Comparison of ENCODE assay signal across 15 mouse cellular contexts in the genomic region with DNA sequence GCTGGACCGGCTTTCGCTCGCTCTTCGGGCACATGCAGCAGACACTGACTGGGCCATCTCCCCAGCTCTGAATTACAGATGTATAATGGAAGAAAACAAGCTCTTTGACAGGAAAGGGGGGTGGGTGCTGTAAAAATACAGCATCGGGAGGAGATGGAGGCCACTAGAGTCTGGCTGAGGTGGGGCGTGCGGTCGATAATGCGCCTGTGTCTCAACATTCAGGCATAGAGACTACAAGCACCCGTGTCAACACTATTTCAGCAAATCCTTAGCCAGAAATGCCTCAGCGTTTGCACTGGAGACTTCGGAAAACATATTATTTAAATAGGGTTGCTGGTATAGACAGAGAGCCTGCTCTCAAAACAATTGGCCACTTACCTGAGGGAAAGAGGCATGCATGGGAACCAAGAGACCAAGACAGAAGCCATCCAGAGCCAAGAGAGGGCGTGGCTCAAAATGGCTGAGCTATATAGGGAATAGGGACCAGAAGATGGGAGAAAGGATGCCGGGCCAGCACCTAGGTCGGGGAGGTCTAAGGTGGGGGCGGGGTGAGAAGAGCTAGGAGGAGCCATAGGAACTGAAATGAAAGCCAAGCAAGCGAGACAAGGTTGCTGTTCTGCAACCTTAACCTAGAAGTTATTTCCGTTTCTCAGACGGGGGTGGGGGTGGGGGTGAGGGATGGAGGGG.
DNase-seq lines count a peak whose midpoint lies in the region; ATAC-seq and TF ChIP-seq lines count a peak whose summit lies in the region.
"Had no signal": no experiment of that assay in that cellular context is flagged by ENCODE, and none has a peak within 500 bp of the region (broad histone marks: within the 10 kb centered on the region; RNA-seq: fewer than 3 reads in every experiment).

No protein-coding gene starts in this region.

- TF ChIP-seq RAD21 in CH12.LX (IDR thresholded peaks at IDR 0.05; ENCODE audit: low read depth, low read length) = no peak

- no peaks in the 10 kb centered on the region for H3K36me3 ChIP-seq in midbrain, embryonic 15.5 days (replicated peaks)
- no peaks in the 10 kb centered on the region for H3K36me3 ChIP-seq in midbrain, embryonic 10.5 days
- no peaks in the 10 kb centered on the region for H3K36me3 ChIP-seq in CH12.LX (replicated peaks in 1 of 2; ENCODE audit: control insufficient read depth in 1 of 2, insufficient read depth in 1 of 2, low read length in 1 of 2)
- H3K36me3 ChIP-seq in forebrain, embryonic 10.5 days (replicated peaks) = no peaks in the 10 kb centered on the region
- H3K36me3 ChIP-seq in splenic B cell, adult 2 months (ENCODE audit: control insufficient read depth, insufficient read depth, low read length, poor library complexity, severe bottlenecking) = no peaks in the 10 kb centered on the region
- H3K36me3 ChIP-seq in heart, embryonic 11.5 days (ENCODE audit: control insufficient read depth, insufficient read depth, low read length) = no peaks in the 10 kb centered on the region
- H3K36me3 ChIP-seq: kidney, embryonic 15.5 days; limb, embryonic 10.5 days; neural tube, embryonic 12.5 days had no signal

- no peak overlapping the region for H3K4me2 ChIP-seq in midbrain, embryonic 15.5 days
- H3K4me2 ChIP-seq in CH12.LX (ENCODE audit: insufficient read depth, low read depth, poor library complexity, severe bottlenecking) = peak overlapping the region; percentile 94
- no peak overlapping the region for H3K4me2 ChIP-seq in heart, embryonic 11.5 days
- H3K4me2 ChIP-seq: kidney, embryonic 15.5 days; neural tube, embryonic 12.5 days had no signal

- 81% methylated on average over 19 of the region's 19 CpGs for WGBS in midbrain, embryonic 15.5 days
- 82% methylated on average over 19 of the region's 19 CpGs for WGBS in midbrain, embryonic 10.5 days
- WGBS in forebrain, embryonic 10.5 days = 83% methylated on average over 19 of the region's 19 CpGs
- 88% methylated on average over 19 of the region's 19 CpGs for WGBS in cerebellum, adult 2 months
- WGBS in heart, embryonic 11.5 days (ENCODE audit: insufficient replicate concordance) = 76% methylated on average over 19 of the region's 19 CpGs

- no peaks in the 10 kb centered on the region for H3K9me3 ChIP-seq in midbrain, embryonic 15.5 days
- no peaks in the 10 kb centered on the region for H3K9me3 ChIP-seq in midbrain, embryonic 10.5 days (replicated peaks)
- H3K9me3 ChIP-seq in CH12.LX (replicated peaks; ENCODE audit: low read length) = no peaks in the 10 kb centered on the region
- H3K9me3 ChIP-seq in forebrain, embryonic 10.5 days = no peaks in the 10 kb centered on the region
- no peaks in the 10 kb centered on the region for H3K9me3 ChIP-seq in heart, embryonic 11.5 days (replicated peaks; ENCODE audit: control insufficient read depth, low read length)
- H3K9me3 ChIP-seq: kidney, embryonic 15.5 days; limb, embryonic 10.5 days; neural tube, embryonic 12.5 days had no signal

- peaks cover 6% of the 10 kb centered on the region; the same call in 1 of the 2 replicates for H3K4me1 ChIP-seq in midbrain, embryonic 15.5 days
- peaks cover 30% of the 10 kb centered on the region for H3K4me1 ChIP-seq in midbrain, embryonic 10.5 days
- H3K4me1 ChIP-seq in CH12.LX (ENCODE audit: control insufficient read depth in 1 of 2, insufficient read depth in 2 of 2) = peaks cover 2 to 19% of the 10 kb centered on the region in 2 experiments; a peak in 3 of 4 replicates
- H3K4me1 ChIP-seq in forebrain, embryonic 10.5 days = peaks cover 44% of the 10 kb centered on the region
- no peaks in the 10 kb centered on the region for H3K4me1 ChIP-seq in cerebellum, adult 2 months (ENCODE audit: control insufficient read depth, insufficient read depth, low read length)
- no peaks in the 10 kb centered on the region for H3K4me1 ChIP-seq in heart, embryonic 11.5 days (ENCODE audit: control insufficient read depth, insufficient read depth, low read length)
- H3K4me1 ChIP-seq: kidney, embryonic 15.5 days; limb, embryonic 10.5 days; neural tube, embryonic 12.5 days had no signal

- no peak for ATAC-seq in midbrain, embryonic 15.5 days (replicated peaks)
- no peak for ATAC-seq in heart, embryonic 11.5 days (replicated peaks; ENCODE audit: insufficient number of reproducible peaks, low FRiP score, low TSS enrichment)
- ATAC-seq: CD4-positive, CD25-positive, alpha-beta regulatory T cell, adult 4 months had no signal

- dilution Hi-C loops in CH12.LX (cut with MboI; ENCODE audit: extremely low pct_ligation_motif_present, extremely low pct_unique_long_range_greater_than_20kb, low sequenced_read_pairs) = no loop called here

- no peak for DNase-seq in midbrain, embryonic 10.5 days (ENCODE audit: low spot score)
- DNase-seq in CH12.LX (ENCODE audit: extremely low read depth) = no peak
- no peak for DNase-seq in forebrain, embryonic 10.5 days (ENCODE audit: extremely low spot score, low spot score)
- peak; percentile 51 for DNase-seq in splenic B cell, adult 2 months (ENCODE audit: low read depth, low spot score)
- DNase-seq in cerebellum, adult 2 months = no peak
- DNase-seq in cerebellum, postnatal 14 days = no peak
- DNase-seq: cerebellum, postnatal 36 days; lung, postnatal 10 days had no signal

- in situ Hi-C loops in CH12.LX (cut with MboI; ENCODE audit: low pct_ligation_motif_present, low pct_unique_long_range_greater_than_20kb, low sequenced_read_pairs) = no loop called here

- H3K79me2 ChIP-seq in CH12.LX (replicated peaks; ENCODE audit: control insufficient read depth, extremely low read depth, insufficient read depth, poor library complexity, severe bottlenecking) = no peaks in the 10 kb centered on the region

- no peak for TF ChIP-seq POLR2A in CH12.LX (IDR thresholded peaks at IDR 0.05; ENCODE audit: low read depth, low read length)
- TF ChIP-seq POLR2A in cerebellum, adult 2 months (IDR thresholded peaks at IDR 0.05; ENCODE audit: borderline replicate concordance, insufficient read depth, low read length) = no peak

- no peak for TF ChIP-seq CTCF in CH12.LX (conservative IDR thresholded peaks at IDR 0.05 in 1 of 2, IDR thresholded peaks at IDR 0.05 in 1 of 2; ENCODE audit: low read depth in 2 of 2, low read length in 2 of 2)
- no peak for TF ChIP-seq CTCF in cerebellum, adult 2 months (IDR thresholded peaks at IDR 0.05; ENCODE audit: borderline replicate concordance, insufficient read depth, low read depth, low read length)

- H3K4me3 ChIP-seq in midbrain, embryonic 15.5 days = no peak overlapping the region
- no peak overlapping the region for H3K4me3 ChIP-seq in midbrain, embryonic 10.5 days
- peak overlapping the region in 1 of 3 experiments; percentile 53 for H3K4me3 ChIP-seq in CH12.LX (replicated peaks in 1 of 3; ENCODE audit: low read depth in 2 of 3, low read length in 2 of 3, poor library complexity in 1 of 3)
- H3K4me3 ChIP-seq in forebrain, embryonic 10.5 days = no peak overlapping the region
- H3K4me3 ChIP-seq in cerebellum, adult 2 months (replicated peaks; ENCODE audit: insufficient read depth, low read depth, low read length) = no peak overlapping the region
- H3K4me3 ChIP-seq in heart, embryonic 11.5 days (ENCODE audit: low read depth, low read length) = no peak overlapping the region
- H3K4me3 ChIP-seq: kidney, embryonic 15.5 days; limb, embryonic 10.5 days; neural tube, embryonic 12.5 days had no signal

- no peak for TF ChIP-seq EP300 in CH12.LX (IDR thresholded peaks at IDR 0.05; ENCODE audit: low read length)

- peak overlapping the region; percentile 16; the same call in 1 of the 2 replicates for H3K27ac ChIP-seq in midbrain, embryonic 15.5 days
- no peak overlapping the region for H3K27ac ChIP-seq in midbrain, embryonic 10.5 days (replicated peaks)
- no peak overlapping the region for H3K27ac ChIP-seq in CH12.LX (ENCODE audit: insufficient read depth, low read depth)
- H3K27ac ChIP-seq in forebrain, embryonic 10.5 days = peak overlapping the region; percentile 68; the same call in 1 of the 2 replicates
- no peak overlapping the region for H3K27ac ChIP-seq in cerebellum, adult 2 months (ENCODE audit: insufficient read depth, low read length)
- H3K27ac ChIP-seq in heart, embryonic 11.5 days (ENCODE audit: low read depth, low read length) = no peak overlapping the region
- H3K27ac ChIP-seq: kidney, embryonic 15.5 days; limb, embryonic 10.5 days; liver, embryonic 14.5 days; neural tube, embryonic 12.5 days had no signal

- no peak overlapping the region for H3K9ac ChIP-seq in midbrain, embryonic 15.5 days
- H3K9ac ChIP-seq in CH12.LX (ENCODE audit: insufficient read depth, low read depth) = no peak overlapping the region
- no peak overlapping the region for H3K9ac ChIP-seq in heart, embryonic 11.5 days (ENCODE audit: low read depth, low read length)
- H3K9ac ChIP-seq: kidney, embryonic 15.5 days; liver, embryonic 14.5 days; neural tube, embryonic 12.5 days had no signal

- peaks cover 12% of the 10 kb centered on the region for H3K27me3 ChIP-seq in midbrain, embryonic 15.5 days (replicated peaks)
- H3K27me3 ChIP-seq in midbrain, embryonic 10.5 days (ENCODE audit: low read depth, poor library complexity, severe bottlenecking) = peaks cover 30% of the 10 kb centered on the region
- H3K27me3 ChIP-seq in CH12.LX (replicated peaks) = no peaks in the 10 kb centered on the region
- H3K27me3 ChIP-seq in forebrain, embryonic 10.5 days (ENCODE audit: poor library complexity, severe bottlenecking) = 0 out of 2 replicates have a peak, but pooled peaks cover 4% of the 10 kb centered on the region
- no peaks in the 10 kb centered on the region for H3K27me3 ChIP-seq in splenic B cell, adult 2 months (ENCODE audit: control insufficient read depth, insufficient read depth, low read length, poor library complexity, severe bottlenecking)
- no peaks in the 10 kb centered on the region for H3K27me3 ChIP-seq in cerebellum, adult 2 months (ENCODE audit: control insufficient read depth, insufficient read depth, low read length)
- no peaks in the 10 kb centered on the region for H3K27me3 ChIP-seq in heart, embryonic 11.5 days (ENCODE audit: control insufficient read depth, insufficient read depth, low read length)
- H3K27me3 ChIP-seq: kidney, embryonic 15.5 days had no signal

TF ChIP-seq in CH12.LX, 34 proteins besides CTCF, POLR2A, EP300 and RAD21:
- TF ChIP-seq PAX5 (IDR thresholded peaks at IDR 0.05; ENCODE audit: low read length) (no peak), JUND (conservative IDR thresholded peaks at IDR 0.05; ENCODE audit: low read depth, low read length) (no peak), ETS1 (conservative IDR thresholded peaks at IDR 0.05; ENCODE audit: low read depth, low read length) (no peak), MAFK (IDR thresholded peaks at IDR 0.05; ENCODE audit: insufficient replicate concordance, low read length) (no peak), CHD2 (IDR thresholded peaks at IDR 0.05; ENCODE audit: low read length) (peak; percentile 52; the same call in 1 of the 2 replicates)

Comparison
In these comparisons a context has a peak if more than half of its experiments do, and no peak if none do; other contexts are left out.
1. H3K27ac ChIP-seq: peak in midbrain, embryonic 15.5 days (single experiment) and forebrain, embryonic 10.5 days (single experiment); none in midbrain, embryonic 10.5 days (single experiment), CH12.LX (single experiment), cerebellum, adult 2 months (single experiment) and heart, embryonic 11.5 days (single experiment).